Mouse (Mus musculus) forebrain, embryonic 11.5 days (tissue): Measurements from ENCODE around the gene Aire. TPM values are rescaled to one million over a fixed set of nuclear protein-coding genes. Genes with fewer than 3 reads are reported as not detected.

Experiments
- ATAC-seq: fragments of 200-750 bp; cut with Nextera tagmentation; replicated peaks from 2 replicates; pipeline ENCODE4 v1.8.0; 2017; ENCODE audit warnings: moderate TSS enrichment; ENCODE audit not compliant: low FRiP score
- DNase-seq: peaks from one replicate; pipeline ENCODE4 v3.0.0-alpha.2; 2017; ENCODE audit warnings: low spot score
- H3K27ac ChIP-seq: fragments of 300-500 bp; sonication (generic); 2 replicates; pipeline ENCODE4 v1.5.1; 2014; ENCODE audit warnings: low read depth, low read length
- H3K27me3 ChIP-seq: fragments of 300-500 bp; sonication (generic); 2 replicates; pipeline ENCODE4 v1.6.1; 2014; ENCODE audit warnings: mild to moderate bottlenecking, low read length, mixed read lengths; ENCODE audit not compliant: control insufficient read depth, insufficient read depth
- H3K36me3 ChIP-seq: fragments of 300-500 bp; sonication (generic); 2 replicates; pipeline ENCODE4 v1.6.1; 2014; ENCODE audit warnings: mild to moderate bottlenecking, low read length, moderate library complexity, mixed read lengths; ENCODE audit not compliant: control insufficient read depth, insufficient read depth
- H3K4me1 ChIP-seq: fragments of 300-500 bp; sonication (generic); replicated peaks from 2 replicates; pipeline ENCODE4 v1.6.1; 2014; ENCODE audit warnings: low read length, mixed read lengths; ENCODE audit not compliant: control insufficient read depth, insufficient read depth
- H3K4me2 ChIP-seq: fragments of 300-500 bp; sonication (generic); 2 replicates; pipeline ENCODE4 v1.6.1; 2014; ENCODE audit warnings: low read depth, mild to moderate bottlenecking, low read length, moderate library complexity, mixed read lengths; ENCODE audit not compliant: severe bottlenecking
- H3K4me3 ChIP-seq: fragments of 300-500 bp; sonication (generic); 2 replicates; pipeline ENCODE4 v1.5.1; 2014; ENCODE audit warnings: low read depth, low read length
- H3K9ac ChIP-seq: fragments of 300-500 bp; sonication (generic); 2 replicates; pipeline ENCODE4 v1.6.1; 2014; ENCODE audit warnings: low read length
- H3K9me3 ChIP-seq: fragments of 300-500 bp; sonication (generic); 2 replicates; pipeline ENCODE4 v1.6.1; 2016; ENCODE audit warnings: low read length, mixed read lengths; ENCODE audit not compliant: control insufficient read depth
- WGBS: fragments of 180-500 bp; shearing (Covaris S2); extraction: QIAGEN DNeasy Blood & Tissue Kit; methylation state at CpG from one replicate; pipeline ENCODE4 v1.1.7; 2014; 5-methylcytosine and 5-hydroxymethylcytosine counted together
- polyA plus RNA-seq: library from polyadenylated mRNA; unstranded; fragments of >200 nt; fragmentation: Nextera tagmentation; extraction: Ambion mirVana; gene quantifications from 2 replicates; pipeline ENCODE4 v1.2.1, GENCODE M21; 2014

The Aire gene
- polyA plus RNA-seq, 1 experiment from 2014 or later, result 0.21 TPM

- no peak overlapping the region for H3K27ac ChIP-seq
- 71% methylated on average over 1 of the region's 1 CpGs for WGBS
- no peak overlapping the region for H3K4me2 ChIP-seq
- no peak overlapping the region for H3K4me3 ChIP-seq
- ATAC-seq (no peak), DNase-seq (no peak)
- no peak overlapping the region for H3K9ac ChIP-seq
- no peaks in the 10 kb centered on the region for H3K9me3 ChIP-seq
- H3K27me3 ChIP-seq, result no peaks in the 10 kb centered on the region
- H3K36me3 ChIP-seq, result no peaks in the 10 kb centered on the region
- H3K4me1 ChIP-seq, result no peaks in the 10 kb centered on the region
Observed at GRCm38 (mm10) chr10:78084073-78084472, 40.7 kb upstream of the Aire start.

- Histone ChIP-seq H3K9ac (no peak overlapping the region), H3K27ac (no peak overlapping the region), H3K36me3 (no peaks in the 10 kb centered on the region), H3K4me1 (no peaks in the 10 kb centered on the region), H3K27me3 (no peaks in the 10 kb centered on the region), H3K9me3 (no peaks in the 10 kb centered on the region), H3K4me3 (no peak overlapping the region), H3K4me2 (no peak overlapping the region)
- DNase-seq (no peak), ATAC-seq (no peak)
- WGBS, result 77% methylated on average over 4 of the region's 4 CpGs
Observed at GRCm38 (mm10) chr10:78079955-78080591, 36.7 kb upstream of the Aire start.

- 83% methylated on average over 5 of the region's 5 CpGs for WGBS
- ATAC-seq, result no peak
Observed at GRCm38 (mm10) chr10:78078276-78078675, 34.9 kb upstream of the Aire start.

GRCm38 (mm10) chr10:78077862-78078261, 34.5 kb upstream of the Aire start:
- H3K9me3 ChIP-seq, result no peaks in the 10 kb centered on the region
- H3K4me1 ChIP-seq, result no peaks in the 10 kb centered on the region
- no peak overlapping the region for H3K4me3 ChIP-seq
- H3K36me3 ChIP-seq, result no peaks in the 10 kb centered on the region
- no peak for DNase-seq
- no peak for ATAC-seq
- no peak overlapping the region for H3K27ac ChIP-seq
- no peak overlapping the region for H3K4me2 ChIP-seq
- WGBS, result 84% methylated on average over 9 of the region's 9 CpGs
- no peaks in the 10 kb centered on the region for H3K27me3 ChIP-seq
- H3K9ac ChIP-seq, result no peak overlapping the region

More at GRCm38 (mm10) chr10:78078276-78078675, 34.9 kb upstream of the Aire start:
- H3K27me3 ChIP-seq, result no peaks in the 10 kb centered on the region
- no peak overlapping the region for H3K27ac ChIP-seq
- H3K36me3 ChIP-seq, result no peaks in the 10 kb centered on the region
- H3K4me2 ChIP-seq, result no peak overlapping the region
- no peaks in the 10 kb centered on the region for H3K4me1 ChIP-seq
- H3K9ac ChIP-seq, result no peak overlapping the region
- no peaks in the 10 kb centered on the region for H3K9me3 ChIP-seq
- no peak for DNase-seq
- no peak overlapping the region for H3K4me3 ChIP-seq

GRCm38 (mm10) chr10:78074977-78075376, 31.6 kb upstream of the Aire start:
- H3K4me1 ChIP-seq, result no peaks in the 10 kb centered on the region
- no peak overlapping the region for H3K4me3 ChIP-seq
- H3K9me3 ChIP-seq, result no peaks in the 10 kb centered on the region
- H3K27me3 ChIP-seq, result peaks cover 2% of the 10 kb centered on the region; the same call in 1 of the 2 replicates
- no peak overlapping the region for H3K9ac ChIP-seq
- 90% methylated on average over 11 of the region's 11 CpGs for WGBS
- no peak overlapping the region for H3K4me2 ChIP-seq
- no peaks in the 10 kb centered on the region for H3K36me3 ChIP-seq
- DNase-seq (no peak), ATAC-seq (no peak)
- H3K27ac ChIP-seq, result no peak overlapping the region

GRCm38 (mm10) chr10:78074151-78074550, 30.7 kb upstream of the Aire start:
- Histone ChIP-seq H3K27me3 (peaks cover 2% of the 10 kb centered on the region; the same call in 1 of the 2 replicates), H3K4me1 (0 out of 2 replicates have a peak, but pooled peaks cover 2% of the 10 kb centered on the region), H3K4me2 (no peak overlapping the region), H3K36me3 (no peaks in the 10 kb centered on the region), H3K9ac (no peak overlapping the region), H3K4me3 (no peak overlapping the region), H3K27ac (no peak overlapping the region), H3K9me3 (no peaks in the 10 kb centered on the region)
- DNase-seq (no peak), ATAC-seq (no peak)
- WGBS, result 76% methylated on average over 4 of the region's 4 CpGs

- Histone ChIP-seq H3K4me3 (peak within 1 kb of the TSS; percentile 44), H3K4me2 (peak within 1 kb of the TSS; percentile 86), H3K4me1 (peaks cover 5% of the 10 kb centered on the region; the same call in 1 of the 2 replicates), H3K36me3 (no peaks in the 10 kb centered on the region), H3K27me3 (peaks cover 4% of the 10 kb centered on the region; the same call in 1 of the 2 replicates), H3K27ac (no peak within 1 kb of the TSS), H3K9ac (peak within 1 kb of the TSS; percentile 50), H3K9me3 (no peaks in the 10 kb centered on the region)
- DNase-seq (peak; percentile 87), ATAC-seq (peak; percentile 91)
- 1% methylated on average over 66 of the region's 66 CpGs for WGBS
Observed at GRCm38 (mm10) chr10:78069101-78070011, 25.9 kb upstream of the Aire start, which contains the start of gene Icosl. Icosl (plus strand) TSS chr10:78069302.

GRCm38 (mm10) chr10:78068541-78068940, 25.1 kb upstream of the Aire start:
- H3K4me2 ChIP-seq, result peak overlapping the region; percentile 86
- H3K9me3 ChIP-seq, result no peaks in the 10 kb centered on the region
- no peaks in the 10 kb centered on the region for H3K36me3 ChIP-seq
- WGBS, result 32% methylated on average over 11 of the region's 11 CpGs
- H3K4me3 ChIP-seq, result peak overlapping the region; percentile 44
- H3K9ac ChIP-seq, result peak overlapping the region; percentile 50; the same call in 1 of the 2 replicates
- H3K27ac ChIP-seq, result no peak overlapping the region
- no peak for DNase-seq
- ATAC-seq, result no peak
- H3K27me3 ChIP-seq, result peaks cover 4% of the 10 kb centered on the region; the same call in 1 of the 2 replicates
- peaks cover 5% of the 10 kb centered on the region; the same call in 1 of the 2 replicates for H3K4me1 ChIP-seq
